Mouse (Mus musculus) mesoderm, embryonic 11.5 days (tissue): ENCODE measurements at regions not wholly inside any gene's neighbourhood (a gene's known extent, or its start where the extent isn't known, plus 50 kb on each side); places are given as distances from the start of the nearest gene placed in this dataset.
"Not testable (repeated sequence)": the region's sequence is repeated elsewhere in the genome, so short reads cannot be mapped to it uniquely, and the experiment has no call there.

Experiments
- DNase-seq: peaks from one replicate; pipeline ENCODE4 v3.0.0-alpha.2; 2012; ENCODE audit warnings: low read depth, low spot score

DNA sequence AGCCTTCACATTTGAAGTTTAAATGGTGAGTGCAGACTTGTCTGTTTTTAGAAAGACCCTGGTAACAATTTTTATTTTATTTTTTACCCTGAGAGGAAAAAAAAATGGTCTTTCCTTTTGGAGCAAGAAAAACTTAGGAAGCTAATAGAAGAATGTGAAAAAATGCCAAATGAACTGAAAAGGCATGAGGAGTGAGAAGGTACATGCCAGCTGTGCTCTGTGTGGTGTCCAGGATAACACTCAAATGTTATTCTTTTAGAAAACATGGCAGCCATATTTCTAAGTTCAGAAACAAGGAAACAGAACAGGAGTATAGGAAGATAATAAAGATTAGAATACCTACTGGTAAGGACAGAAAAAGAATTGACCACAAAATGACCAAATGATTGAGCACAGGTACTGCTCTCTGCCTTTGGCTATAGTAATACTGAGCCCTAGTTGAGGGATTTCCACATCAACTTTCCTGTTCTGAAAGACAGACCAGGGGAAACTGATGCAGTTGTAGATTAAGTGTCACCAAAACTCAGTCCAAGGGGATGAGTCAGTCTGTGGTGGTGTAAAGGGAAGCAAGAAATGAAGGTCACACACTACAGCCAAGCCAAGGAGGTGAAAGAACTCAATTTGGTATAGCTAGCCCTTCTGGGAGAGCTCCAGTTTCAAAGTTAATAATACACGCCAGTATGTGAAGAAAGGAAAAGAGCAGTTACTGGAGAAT lies 758.5 kb downstream of the Robo2 start:
- no peak for DNase-seq

DNA sequence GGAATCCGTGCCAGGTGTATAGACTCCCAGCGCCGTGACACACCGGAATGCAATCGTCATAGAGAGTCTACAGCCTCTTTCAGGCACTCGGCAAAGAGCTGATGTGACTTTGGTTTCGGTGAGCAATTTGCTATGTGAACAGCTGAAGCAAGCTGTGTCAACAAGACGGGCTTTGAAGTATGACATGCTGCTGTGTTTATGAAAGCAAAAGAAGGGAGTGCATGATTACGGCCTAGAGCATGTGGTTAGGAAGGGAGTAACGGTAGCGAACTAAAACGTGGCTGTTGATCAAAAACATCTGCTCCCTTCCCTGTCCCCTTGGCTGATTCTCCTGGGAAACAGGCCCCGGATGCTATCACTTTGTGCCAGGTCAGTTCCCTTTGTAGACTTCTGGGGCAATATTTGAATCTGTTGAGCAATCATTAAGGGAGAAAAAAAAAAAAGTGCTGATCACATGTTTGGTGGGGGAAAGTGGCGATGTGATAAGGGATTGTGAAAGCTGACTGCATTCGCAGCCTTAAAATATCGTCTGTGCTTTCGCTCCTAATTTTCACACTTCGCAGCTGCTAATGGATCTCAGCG lies 764.3 kb downstream of the Robo2 start:
- peak; percentile 62 for DNase-seq

GRCm38 (mm10) chr16:73613017-73613416 lies 798.6 kb downstream of the Robo2 start:
- no peak for DNase-seq

- no peak for DNase-seq
These were observed 820.2 kb downstream of the Robo2 start for GRCm38 (mm10) chr16:73591421-73591820.

GRCm38 (mm10) chr16:73561216-73561615 lies 850.4 kb downstream of the Robo2 start:
- DNase-seq = no peak

GRCm38 (mm10) chr16:73556940-73557339 lies 854.7 kb downstream of the Robo2 start:
- DNase-seq = no peak

GRCm38 (mm10) chr16:73543651-73544050 lies 868.0 kb downstream of the Robo2 start:
- no peak for DNase-seq

DNA sequence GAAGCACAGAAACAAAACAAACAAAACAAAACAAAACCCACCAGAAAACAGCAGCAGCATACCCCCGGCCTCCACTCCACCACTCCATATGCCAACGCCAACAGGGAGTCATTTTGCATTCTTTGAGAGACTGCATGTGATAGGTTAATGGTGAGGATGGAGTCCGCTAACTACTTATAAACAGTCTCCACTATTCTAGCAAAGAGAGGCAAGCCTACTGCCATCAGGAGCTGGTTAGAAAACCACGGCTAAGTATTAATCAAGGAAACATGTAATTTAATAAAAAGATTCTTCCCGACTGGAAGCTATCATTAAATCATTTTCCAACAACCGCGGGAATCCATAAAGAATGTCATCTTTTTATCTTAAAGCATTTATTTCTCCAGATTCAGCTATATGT lies 873.6 kb downstream of the Robo2 start:
- DNase-seq = no peak

GRCm38 (mm10) chr16:73537541-73537940 lies 874.1 kb downstream of the Robo2 start:
- no peak for DNase-seq

GRCm38 (mm10) chr16:73530191-73530590 lies 881.4 kb downstream of the Robo2 start:
- DNase-seq = peak; percentile 66

GRCm38 (mm10) chr16:73522931-73523330 lies 888.7 kb downstream of the Robo2 start:
- not testable (repeated sequence) for DNase-seq

DNA sequence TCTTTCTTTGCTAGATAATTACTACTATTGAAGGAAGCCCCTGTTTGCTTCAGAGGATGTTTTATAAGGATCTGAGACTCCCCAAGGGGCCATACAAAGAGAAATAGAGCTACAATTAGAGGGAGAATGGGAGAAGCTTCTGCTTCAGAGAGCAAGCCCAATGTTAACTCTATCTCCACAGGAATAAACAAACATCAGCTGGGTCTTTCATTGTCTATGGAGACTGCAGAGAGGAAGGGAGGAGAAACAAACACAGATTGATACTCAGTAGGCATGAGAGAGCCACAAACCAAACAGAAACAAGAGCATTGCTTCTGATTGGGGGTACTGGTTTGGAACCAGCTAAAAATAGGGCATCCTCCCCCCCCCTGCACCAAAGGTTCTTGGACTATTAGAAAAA lies 906.9 kb downstream of the Robo2 start:
- DNase-seq = no peak

- DNase-seq = peak; percentile 37
These were observed 912.9 kb downstream of the Robo2 start for GRCm38 (mm10) chr16:73498636-73499208.

DNA sequence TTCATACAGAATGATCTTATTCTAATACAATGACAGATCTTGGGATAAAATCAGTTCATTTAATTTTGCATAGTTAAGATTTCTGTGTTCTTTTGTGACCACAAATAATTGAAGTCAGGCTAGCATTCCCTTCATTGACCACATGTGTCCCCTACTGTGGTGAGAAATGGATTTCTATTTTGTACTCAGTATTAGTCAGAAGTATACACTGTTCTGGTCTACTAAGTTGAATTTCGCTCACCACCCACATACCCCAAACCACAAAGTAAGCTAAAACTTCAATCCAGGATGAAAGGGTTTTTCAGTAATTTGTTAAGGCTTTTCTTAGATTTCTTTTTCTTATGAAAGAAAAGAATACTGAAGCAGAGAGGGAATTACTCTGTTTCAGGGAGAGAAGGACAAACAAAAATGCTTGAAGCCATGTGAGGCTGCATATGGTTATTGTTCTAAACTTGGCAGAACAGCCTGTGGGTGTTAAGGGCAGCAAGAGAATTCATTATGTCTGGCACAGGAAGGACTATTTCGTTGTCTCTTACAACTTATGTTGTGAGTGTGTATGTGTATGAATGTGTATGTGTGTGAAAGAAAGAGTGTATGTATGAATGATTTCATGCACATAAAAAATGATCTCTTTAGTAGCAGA lies 928.3 kb downstream of the Robo2 start:
- no peak for DNase-seq

DNA sequence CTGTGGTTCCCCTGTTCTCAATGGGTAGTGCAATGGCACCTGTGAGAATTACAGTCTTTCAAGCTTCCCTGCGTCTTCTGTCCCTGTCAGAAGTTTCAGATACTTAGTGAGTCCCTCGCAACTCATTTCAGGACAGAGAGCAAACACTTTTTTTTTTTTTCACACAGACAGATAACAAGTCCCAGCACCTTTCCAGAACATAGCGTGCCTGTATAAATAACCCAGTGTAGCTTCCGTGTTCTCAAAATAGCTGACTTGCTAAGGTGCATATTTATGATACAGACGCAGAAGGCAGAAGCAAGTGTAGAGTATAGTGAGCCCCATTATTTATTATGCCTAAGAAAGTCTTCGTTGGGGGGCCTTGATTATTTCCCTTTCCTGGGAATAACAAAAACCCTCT lies 929.4 kb downstream of the Robo2 start:
- no peak for DNase-seq

DNA sequence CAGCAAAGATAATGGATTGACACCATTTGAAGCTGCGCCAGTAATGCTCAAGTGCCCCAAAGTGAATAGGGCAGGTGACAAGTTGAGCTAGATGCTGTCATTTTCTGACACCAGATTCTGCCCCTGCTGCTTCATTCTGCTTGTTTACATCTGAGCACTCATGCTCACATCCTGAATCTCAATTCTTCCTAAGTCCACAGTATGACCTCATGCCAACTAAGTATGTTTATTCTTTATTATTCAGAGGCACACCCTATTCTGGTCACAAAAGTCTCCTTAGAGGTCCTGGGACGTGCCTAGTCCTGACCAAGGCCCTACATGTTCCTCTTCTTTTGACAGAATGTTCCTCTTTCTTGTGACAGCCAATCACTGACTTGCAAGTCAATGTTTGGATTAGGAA lies 938.1 kb downstream of the Robo2 start:
- DNase-seq = no peak

DNA sequence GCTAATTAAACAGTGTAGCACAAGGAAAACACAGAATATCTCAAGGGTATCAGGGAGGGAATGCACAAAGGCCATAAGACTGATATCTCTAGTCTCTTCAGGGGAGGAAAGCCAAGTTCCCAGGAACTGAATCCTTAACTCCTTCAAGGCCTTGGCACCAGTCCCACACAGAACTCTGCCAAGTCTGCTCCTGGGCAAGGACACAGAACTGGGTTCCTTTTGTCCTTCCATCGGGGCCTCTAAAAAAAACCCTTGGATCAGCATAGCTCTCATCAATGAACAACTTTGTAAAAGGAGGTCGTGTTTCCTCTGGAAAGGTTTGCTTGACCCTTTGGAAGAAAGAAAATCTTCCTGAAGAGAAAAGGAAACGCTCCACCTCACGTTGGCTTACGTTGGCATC lies 940.1 kb downstream of the Robo2 start:
- DNase-seq = no peak

DNA sequence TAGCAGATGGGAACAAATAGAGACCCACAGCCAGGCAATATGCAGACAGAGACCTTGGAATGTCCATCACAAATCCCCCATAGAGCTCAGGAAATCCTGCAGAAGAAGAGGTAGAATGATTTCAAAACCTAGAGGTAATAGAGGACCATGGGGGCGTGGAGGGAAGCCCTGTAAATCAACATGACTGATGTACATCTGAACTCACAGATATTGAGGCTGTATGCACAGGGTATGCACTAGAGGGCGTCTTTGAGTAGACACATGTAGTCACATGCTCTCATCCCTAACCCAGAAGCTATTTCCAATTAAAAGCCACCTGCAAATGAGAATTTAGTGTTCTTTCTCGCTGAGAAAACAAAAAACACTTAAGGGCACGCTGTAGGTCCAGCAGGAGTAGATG lies 941.1 kb downstream of the Robo2 start:
- no peak for DNase-seq

DNA sequence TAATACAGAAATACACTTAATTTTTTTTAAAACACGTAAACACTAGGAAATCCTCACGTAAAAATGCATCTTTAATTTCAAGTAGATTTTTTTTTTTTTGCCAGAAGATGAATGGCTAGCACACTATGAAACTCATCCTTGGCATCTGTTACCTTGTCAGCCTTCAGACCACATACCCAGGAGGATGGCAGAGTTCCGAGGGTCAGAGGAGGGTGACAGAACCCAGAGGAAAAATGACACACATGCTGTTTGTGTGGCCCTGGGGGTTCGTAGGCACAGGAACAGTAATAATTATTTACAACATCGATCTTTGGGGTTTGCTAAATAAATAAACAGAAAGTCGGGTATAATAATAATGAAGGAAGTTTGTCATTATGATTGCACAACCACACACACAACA lies 945.3 kb downstream of the Robo2 start:
- no peak for DNase-seq

- DNase-seq = no peak
These were observed 949.1 kb downstream of the Robo2 start for GRCm38 (mm10) chr16:73462516-73462915.

GRCm38 (mm10) chr16:73450634-73451245 lies 960.9 kb downstream of the Robo2 start:
- no peak for DNase-seq

DNA sequence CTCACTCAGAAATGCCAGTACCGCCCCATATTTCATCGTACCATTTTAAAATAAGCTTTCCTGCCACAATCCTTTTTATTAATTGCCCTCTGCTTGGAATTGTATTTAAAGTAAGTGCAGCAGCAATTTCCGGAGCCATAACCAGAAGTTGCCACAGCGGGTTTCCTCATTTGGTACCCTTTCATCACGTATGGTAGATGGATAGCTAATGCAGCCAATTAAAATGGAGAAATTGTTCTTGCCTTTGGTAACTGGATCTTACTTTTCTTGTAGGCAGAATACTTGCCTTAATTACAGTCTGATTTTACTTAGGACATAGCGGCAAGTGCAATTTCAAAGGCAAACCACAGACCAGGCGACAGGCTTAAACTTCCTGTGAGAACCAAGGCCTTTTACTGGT lies 961.8 kb downstream of the Robo2 start:
- DNase-seq = no peak
